Mouse (Mus musculus): ENCODE measurements around the gene Fam193b.
"Not testable (repeated sequence)": the region's sequence is repeated elsewhere in the genome, so short reads cannot be mapped to it uniquely, and the experiment has no call there.

Fam193b gene

GRCm38 (mm10) chr13:55571977-55572376, 1.1 kb upstream of the Fam193b start:
- no peak for DNase-seq (ENCODE audit: low spot score)

DNA sequence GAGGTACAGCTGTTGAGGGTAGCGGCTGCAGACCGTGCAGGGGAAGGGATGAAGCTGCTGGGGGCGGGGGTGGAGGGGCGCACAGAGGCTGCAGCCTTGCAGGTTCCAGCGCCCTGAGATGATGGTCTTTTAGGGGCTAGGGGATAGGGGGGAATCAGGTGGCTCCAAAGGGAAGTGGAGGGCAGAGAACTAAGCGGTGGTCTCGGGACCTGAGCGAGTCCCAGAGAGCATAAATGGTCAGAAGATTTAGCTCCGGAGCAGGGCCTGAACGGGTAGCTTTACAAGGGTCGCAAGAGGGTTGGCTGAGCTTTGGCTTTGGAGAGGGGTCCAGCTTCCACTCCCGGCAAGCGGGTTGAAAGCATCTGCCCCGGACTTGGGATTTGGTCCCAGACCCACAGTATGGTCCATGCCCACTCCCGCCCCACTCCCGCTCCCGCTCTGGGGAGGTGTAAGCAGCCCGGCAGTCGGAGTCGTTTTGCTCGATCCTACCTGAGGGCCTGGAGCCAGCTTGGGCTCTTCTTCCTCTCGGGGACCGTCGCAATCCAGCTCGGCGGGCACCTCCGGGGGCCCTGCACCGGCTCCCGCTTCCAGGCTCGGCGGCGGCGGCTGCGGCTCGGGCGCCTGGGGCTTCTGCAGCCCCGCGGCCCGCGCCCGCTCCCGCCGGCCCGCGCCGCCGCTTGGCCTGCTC, 490 bp downstream of the Fam193b start:
- peak; percentile 24 for DNase-seq (ENCODE audit: low spot score)

DNA sequence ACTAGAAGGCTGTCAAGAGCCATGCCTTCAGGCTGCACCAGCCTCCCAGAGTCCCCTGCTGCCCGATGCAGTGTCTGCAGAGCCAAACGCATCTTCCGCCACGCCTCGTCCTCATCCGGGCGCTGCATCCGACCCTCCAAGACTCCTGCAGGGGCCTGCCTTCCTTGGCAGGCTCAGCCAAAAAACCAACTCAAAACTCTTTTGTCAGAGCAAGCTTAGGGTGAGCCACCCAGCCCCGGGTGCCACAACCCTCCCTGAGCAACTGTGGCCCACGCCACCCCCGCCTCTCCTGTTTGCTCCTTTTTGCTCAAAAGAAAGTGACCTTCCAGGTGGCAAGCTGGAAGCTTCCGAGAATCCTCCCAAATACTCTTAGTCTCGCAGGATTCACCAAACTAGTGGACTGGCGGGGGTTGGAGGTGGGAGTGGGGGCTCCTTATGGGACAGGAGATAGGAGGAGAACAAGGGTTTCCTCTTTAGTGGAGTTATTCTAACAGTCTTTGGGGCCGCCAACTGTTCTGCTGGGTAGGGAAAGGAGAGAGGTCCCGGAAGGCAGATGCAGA, 1.1 kb downstream of the Fam193b start:
- DNase-seq (ENCODE audit: low spot score) = no peak

GRCm38 (mm10) chr13:55568524-55568923, 2.4 kb downstream of the Fam193b start:
- not testable (repeated sequence) for DNase-seq (ENCODE audit: low spot score)

DNA sequence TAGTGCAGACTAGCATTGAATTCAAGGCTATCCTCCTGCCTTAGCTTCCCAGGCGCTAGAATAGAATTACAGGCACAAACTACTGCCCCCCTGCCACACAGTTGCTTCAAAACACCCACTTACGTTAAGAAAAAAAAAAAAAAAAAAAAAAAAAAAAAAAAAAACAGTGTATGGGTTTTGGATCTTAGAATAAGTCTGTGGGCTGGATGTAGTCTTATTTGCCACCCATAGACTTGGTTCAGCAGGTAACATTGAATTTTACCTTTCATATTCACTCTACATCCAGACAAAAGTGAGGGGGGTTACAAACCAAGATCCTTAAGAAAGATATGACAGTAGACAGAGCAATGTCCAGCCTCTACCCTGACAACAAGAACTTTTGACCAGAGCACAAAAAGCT, 3.0 kb downstream of the Fam193b start:
- no peak for DNase-seq (ENCODE audit: low spot score)

GRCm38 (mm10) chr13:55567001-55567400, 3.9 kb downstream of the Fam193b start:
- DNase-seq (ENCODE audit: low spot score) = no peak

DNA sequence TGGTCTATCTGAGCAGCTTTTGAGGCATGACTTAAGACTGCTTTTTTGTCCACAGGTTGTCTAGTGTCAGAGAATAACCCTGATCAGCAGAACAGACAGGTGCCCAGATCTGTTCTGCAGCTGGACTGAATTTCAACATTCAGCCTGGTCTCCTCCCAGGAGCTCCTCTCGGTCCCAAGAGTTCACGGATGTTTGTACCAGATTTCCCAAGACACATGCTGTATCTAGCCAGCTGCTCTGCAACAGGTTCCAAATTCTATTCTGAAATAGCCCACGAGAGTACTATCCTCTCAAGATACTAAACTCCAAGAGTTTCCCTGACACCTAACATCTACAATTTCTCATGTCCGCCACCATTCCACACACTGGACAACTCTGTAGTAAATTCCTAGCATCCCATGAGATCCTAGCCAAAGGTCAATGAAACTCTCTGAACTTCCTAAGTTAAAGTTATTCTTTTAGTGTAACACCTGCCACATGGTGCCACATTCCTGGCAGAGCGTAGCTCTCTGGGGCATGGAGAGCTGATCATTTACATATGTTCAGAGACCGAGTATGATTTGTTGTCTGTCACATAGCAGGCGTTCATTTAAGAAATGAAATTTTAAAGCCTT, 7.5 kb downstream of the Fam193b start:
- DNase-seq (ENCODE audit: low spot score) = peak; percentile 63

DNA sequence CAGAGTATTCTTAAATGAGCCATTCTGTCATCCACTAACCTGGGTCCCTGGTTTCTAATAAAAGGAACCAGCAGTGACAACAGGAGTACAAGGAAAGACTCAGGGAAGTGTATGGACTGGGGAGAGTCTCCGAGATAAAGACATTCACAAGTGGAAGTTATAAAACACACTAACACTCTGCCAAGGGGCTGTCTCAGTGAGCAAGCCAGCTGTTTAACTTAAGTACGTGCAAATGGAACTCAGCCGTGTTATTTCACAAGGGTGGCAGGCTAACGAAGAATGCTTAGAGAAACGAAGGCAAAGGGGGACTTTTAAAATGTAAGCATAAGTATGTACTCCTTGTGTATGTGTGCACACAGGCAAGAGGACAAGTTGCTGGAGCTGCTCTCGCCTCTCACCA, 13.4 kb downstream of the Fam193b start:
- DNase-seq (ENCODE audit: low spot score) = no peak

GRCm38 (mm10) chr13:55555921-55556320, 15.0 kb downstream of the Fam193b start:
- DNase-seq (ENCODE audit: low spot score) = no peak

DNA sequence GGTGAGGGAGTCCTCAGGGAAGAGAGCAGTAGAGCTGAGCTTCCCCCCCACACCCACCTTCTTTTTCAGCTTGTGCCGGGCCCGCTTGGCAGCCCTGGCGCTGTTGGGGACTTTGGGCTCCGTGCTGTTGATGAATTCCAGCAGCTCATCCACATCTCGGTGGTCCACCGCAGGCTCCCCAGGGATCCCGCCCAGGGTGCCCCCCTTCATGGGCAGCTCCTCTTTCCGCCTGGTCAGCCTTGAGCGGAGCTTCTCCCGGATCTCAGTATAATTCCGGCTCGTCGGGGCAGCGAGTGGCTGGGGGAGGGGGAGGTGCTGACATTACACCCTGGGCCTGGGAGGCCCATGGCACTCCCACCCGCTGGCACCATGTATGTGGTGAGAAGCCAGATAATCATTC, 21.9 kb downstream of the Fam193b start:
- DNase-seq (ENCODE audit: low spot score) = no peak

DNA sequence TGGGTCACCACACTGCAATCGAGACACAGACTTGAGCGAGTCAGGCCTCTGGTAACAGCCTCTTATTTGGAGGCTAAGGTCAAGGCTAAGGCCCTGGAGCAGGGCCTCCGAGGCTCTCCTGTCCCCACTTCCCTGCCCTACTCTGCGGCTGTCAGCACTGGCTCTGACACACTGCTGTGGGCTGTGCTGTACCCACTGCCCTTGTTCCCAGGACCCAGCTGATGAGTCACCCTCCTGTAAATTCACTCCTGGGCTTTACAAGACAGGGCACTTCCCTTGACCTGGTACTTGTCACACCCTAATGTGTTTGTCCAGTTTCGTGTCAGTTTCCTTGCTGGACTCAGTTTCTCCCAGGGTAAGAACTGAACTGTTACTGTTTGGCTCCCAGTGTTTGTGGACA, 22.5 kb downstream of the Fam193b start:
- DNase-seq (ENCODE audit: low spot score) = no peak

DNA sequence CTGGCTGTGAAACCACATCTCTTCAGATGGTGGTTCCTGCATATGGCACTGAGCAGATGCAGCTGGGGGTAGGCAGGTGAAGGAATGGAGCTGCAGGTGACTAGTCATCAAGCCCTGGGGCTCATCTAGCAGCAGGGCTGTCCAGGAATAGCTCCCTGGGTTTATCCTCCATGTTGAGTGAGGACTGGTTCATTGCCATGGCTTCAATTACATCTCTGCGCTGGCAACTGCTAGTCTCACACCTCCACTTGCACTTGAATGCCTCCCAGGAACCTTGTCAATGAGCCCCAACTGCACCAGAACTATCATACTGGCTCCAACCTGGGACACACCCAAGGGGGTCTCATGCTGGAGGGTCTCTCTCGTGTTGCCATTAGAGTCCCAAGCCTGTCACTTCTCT, 23.0 kb downstream of the Fam193b start:
- DNase-seq (ENCODE audit: low spot score) = no peak

DNA sequence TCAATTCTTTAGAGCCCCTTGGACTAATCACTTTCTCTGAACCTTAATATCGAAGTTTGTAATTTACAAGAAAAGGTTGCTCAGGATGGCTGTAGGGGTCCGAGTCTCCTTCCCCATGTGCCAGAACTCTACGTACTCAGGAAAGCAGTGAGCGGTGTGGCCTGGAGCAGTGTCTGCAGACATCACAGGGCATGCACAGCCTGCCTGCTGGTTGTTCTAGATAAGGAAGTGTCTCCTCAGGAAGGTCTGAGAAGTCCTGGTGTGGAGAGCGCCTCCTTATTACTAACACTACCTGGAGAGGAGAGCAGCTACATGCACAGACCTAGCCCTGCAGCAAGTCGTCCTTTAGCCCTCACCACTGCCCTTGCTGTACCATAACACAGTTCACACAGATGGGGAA, 26.1 kb downstream of the Fam193b start:
- DNase-seq (ENCODE audit: low spot score) = no peak

DNA sequence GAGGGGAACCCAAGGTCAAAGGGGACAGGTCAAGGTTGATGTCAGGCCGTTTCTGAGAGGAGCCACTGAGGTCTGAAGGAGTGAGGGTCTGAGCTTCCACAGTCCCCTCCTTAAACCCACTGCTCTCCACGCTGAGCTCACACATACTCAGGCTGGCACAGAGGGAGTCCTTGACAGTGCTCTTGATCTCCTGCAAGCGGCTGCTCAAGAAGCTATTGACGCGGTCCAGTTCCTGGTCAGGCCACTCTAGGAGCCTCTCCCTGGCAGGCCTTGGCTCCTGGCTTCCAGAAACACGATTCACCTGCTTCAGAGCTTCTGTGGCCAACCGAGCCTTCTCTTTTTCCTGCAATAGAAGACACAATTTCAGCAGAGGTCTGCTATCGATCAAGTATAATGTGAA, 27.5 kb downstream of the Fam193b start:
- no peak for DNase-seq (ENCODE audit: low spot score)

- DNase-seq (ENCODE audit: low spot score) = no peak
Observed at GRCm38 (mm10) chr13:55542891-55543290, 28.0 kb downstream of the Fam193b start.

GRCm38 (mm10) chr13:55540933-55541332, 30.0 kb downstream of the Fam193b start:
- DNase-seq (ENCODE audit: low spot score) = no peak

- peak; percentile 99 for DNase-seq (ENCODE audit: low spot score)
Observed at GRCm38 (mm10) chr13:55536194-55537175, 34.4 kb downstream of the Fam193b start, which contains the start of gene Ddx41. Gene Ddx41, minus strand, starts transcription at chr13:55536658.

- DNase-seq (ENCODE audit: low spot score) = no peak
Observed at GRCm38 (mm10) chr13:55535796-55536193, 35.1 kb downstream of the Fam193b start.

GRCm38 (mm10) chr13:55535191-55535590, 35.7 kb downstream of the Fam193b start:
- DNase-seq (ENCODE audit: low spot score) = no peak

DNA sequence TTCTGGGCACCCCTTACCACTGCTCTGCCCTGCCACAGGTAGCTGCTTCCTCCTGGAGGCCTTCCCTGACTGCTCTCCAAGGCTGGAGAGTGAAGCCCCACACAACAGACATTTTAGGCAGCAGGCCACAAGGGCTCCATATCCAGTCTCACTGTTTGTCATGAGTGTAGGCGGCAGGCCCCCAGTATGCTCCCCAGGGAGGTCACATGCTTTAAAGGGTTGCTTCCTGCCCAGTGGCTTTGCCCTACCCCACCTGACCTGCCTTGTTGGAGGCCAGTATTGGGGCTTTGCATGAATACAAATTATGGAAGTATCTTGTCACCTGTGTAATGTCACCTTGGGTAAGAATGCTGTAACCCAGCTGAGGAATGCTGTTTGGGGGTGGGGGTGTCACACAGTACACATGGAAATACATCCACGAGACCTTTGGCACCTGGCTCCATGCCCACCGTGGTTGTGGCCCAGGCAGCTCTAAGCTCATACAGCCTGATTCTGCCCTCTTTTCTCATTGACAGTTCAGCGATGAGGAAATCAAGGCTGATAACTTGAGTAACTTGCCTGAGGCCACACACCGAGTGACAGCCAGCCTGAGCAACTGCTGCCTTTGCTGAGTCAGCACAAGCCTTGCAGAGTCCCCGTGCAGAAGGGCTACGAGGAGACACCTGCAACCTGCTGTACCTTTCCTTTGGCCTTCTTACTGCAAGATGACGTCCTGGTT, 41.6 kb downstream of the Fam193b start, which contains the start of gene Dok3:
Gene Dok3, minus strand, starts transcription at position 99 of the 718 bp plus-strand sequence.
- peak; percentile 28 for DNase-seq (ENCODE audit: low spot score)

Measured in adipocyte (in vitro differentiated cells).